Mouse (Mus musculus) forebrain, embryonic 14.5 days (tissue): ENCODE results near the gene Stk35. TPM values are rescaled to one million over a fixed set of nuclear protein-coding genes. Genes with fewer than 3 reads are reported as not detected.
"Not testable (repeated sequence)": the region's sequence is repeated elsewhere in the genome, so short reads cannot be mapped to it uniquely, and the experiment has no call there.

Experiments
- ATAC-seq: fragments of 200-750 bp; cut with Nextera tagmentation; 2 replicates; pipeline ENCODE4 v1.8.0; 2017; ENCODE audit warnings: mild to moderate bottlenecking, moderate library complexity
- DNase-seq: peaks from one replicate; pipeline ENCODE4 v3.0.0-alpha.2; 2015; ENCODE audit warnings: low spot score
- H3K27ac ChIP-seq: fragments of 300-500 bp; sonication (generic); 2 replicates; pipeline ENCODE4 v1.5.1; 2014; ENCODE audit warnings: low read depth, mild to moderate bottlenecking, control low read depth, low read length, moderate library complexity
- H3K27me3 ChIP-seq: fragments of 300-500 bp; sonication (generic); replicated peaks from 2 replicates; pipeline ENCODE4 v1.6.1; 2014; ENCODE audit warnings: low read length, control low read depth, mixed read lengths; ENCODE audit not compliant: control insufficient read depth, insufficient read depth
- H3K36me3 ChIP-seq: fragments of 300-500 bp; sonication (generic); 2 replicates; pipeline ENCODE4 v1.6.1; 2014; ENCODE audit warnings: low read length, control low read depth; ENCODE audit not compliant: control insufficient read depth, insufficient read depth
- H3K4me1 ChIP-seq: fragments of 300-500 bp; sonication (generic); 2 replicates; pipeline ENCODE4 v1.6.1; 2014; ENCODE audit warnings: antibody characterized with exemption, low read length, control low read depth; ENCODE audit not compliant: control insufficient read depth, insufficient read depth
- H3K4me2 ChIP-seq: fragments of 300-500 bp; sonication (generic); 2 replicates; pipeline ENCODE4 v1.6.1; 2014; ENCODE audit warnings: mild to moderate bottlenecking, control low read depth, low read length
- H3K4me3 ChIP-seq: fragments of 300-500 bp; sonication (generic); 2 replicates; pipeline ENCODE4 v1.5.1; 2014; ENCODE audit warnings: low read depth, low read length, control low read depth
- H3K9ac ChIP-seq: fragments of 300-500 bp; sonication (generic); 2 replicates; pipeline ENCODE4 v1.6.1; 2014; ENCODE audit warnings: mild to moderate bottlenecking, low read length, control low read depth, moderate library complexity
- H3K9me3 ChIP-seq: fragments of 300-500 bp; sonication (generic); replicated peaks from 2 replicates; pipeline ENCODE4 v1.6.1; 2016; ENCODE audit warnings: low read length, control low read depth, mixed read lengths; ENCODE audit not compliant: control insufficient read depth
- WGBS: fragments of 180-500 bp; shearing (Covaris S2); extraction: QIAGEN DNeasy Blood & Tissue Kit; methylation state at CpG from one replicate; pipeline ENCODE4 v1.1.7; 2014; 5-methylcytosine and 5-hydroxymethylcytosine counted together
- polyA plus RNA-seq: library from polyadenylated mRNA; unstranded; fragments of >200 nt; fragmentation: Nextera tagmentation; extraction: Ambion mirVana; gene quantifications from 2 replicates; pipeline ENCODE4 v1.2.1, GENCODE M21; 2014

Gene Stk35
- polyA plus RNA-seq, 1 experiment from 2014 or later = 8.6 TPM

DNA sequence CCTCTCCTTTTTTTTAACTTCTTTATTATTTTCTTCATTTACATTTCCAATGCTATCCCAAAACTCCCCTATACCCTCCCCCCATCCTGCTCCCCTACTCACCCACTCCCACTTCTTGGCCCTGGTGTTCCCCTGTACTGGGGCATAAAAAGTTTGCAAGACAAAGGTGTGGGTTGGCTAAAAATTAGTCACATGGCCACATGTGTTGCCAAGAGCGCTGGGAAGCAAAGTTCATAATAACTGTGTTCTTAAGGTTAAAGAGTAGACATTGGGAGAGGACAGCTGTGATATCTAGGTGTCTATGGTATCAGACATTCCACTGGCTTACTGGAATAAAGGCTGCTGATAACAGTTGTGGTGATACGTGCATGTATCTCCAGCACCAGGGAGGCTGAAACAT is 46.2 kb downstream of the Stk35 start:
- Histone ChIP-seq H3K9ac (no peak overlapping the region), H3K4me1 (no peaks in the 10 kb centered on the region), H3K36me3 (no peaks in the 10 kb centered on the region), H3K9me3 (no peaks in the 10 kb centered on the region), H3K27ac (no peak overlapping the region), H3K4me3 (no peak overlapping the region), H3K27me3 (no peaks in the 10 kb centered on the region), H3K4me2 (no peak overlapping the region)
- WGBS = 91% methylated on average over 2 of the region's 2 CpGs
- DNase-seq (no peak), ATAC-seq (no peak)

DNA sequence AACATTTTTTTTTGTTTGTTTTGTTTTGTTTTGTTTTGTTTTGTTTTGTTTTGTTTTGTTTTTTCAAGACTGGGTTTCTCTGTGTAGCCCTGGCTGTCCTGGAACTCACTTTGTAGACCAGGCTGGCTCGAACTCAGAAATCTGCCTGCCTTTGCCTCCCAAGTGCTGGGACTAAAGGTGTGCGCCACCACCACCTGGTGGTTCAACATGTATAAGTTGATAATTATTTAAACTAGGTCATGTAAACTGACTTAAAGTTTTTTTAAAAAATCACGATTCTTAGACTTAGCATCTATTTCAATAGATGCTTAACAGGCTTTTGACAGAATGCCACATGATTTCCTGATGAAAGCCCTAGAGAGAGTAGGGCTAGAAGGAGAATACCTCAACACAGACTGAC is 48.8 kb downstream of the Stk35 start:
- not testable (repeated sequence) for ATAC-seq, DNase-seq, H3K4me1 ChIP-seq, H3K27me3 ChIP-seq, H3K4me3 ChIP-seq, H3K9ac ChIP-seq, H3K4me2 ChIP-seq, H3K27ac ChIP-seq, H3K36me3 ChIP-seq, H3K9me3 ChIP-seq
- WGBS = 87% methylated on average over 3 of the region's 3 CpGs

DNA sequence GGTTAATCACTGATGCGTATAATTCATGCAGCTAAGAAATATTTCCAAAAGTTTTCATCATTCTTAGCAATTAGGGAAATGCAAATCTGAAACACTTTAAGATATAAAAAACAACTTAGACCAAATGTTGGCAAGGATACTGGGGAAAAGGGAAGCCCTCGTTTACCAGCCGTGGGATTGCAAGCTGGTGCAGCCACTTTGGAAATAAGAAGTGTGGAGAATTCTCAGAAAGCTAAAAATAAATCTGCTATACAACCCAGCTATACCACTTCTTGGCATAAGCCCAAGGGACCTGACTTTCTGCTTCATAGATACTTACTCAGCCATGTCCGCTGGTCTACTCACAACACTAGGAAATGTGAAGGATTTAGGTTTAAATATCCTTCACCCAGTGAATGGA is 51.2 kb downstream of the Stk35 start:
- Histone ChIP-seq H3K9ac (no peak overlapping the region), H3K27ac (no peak overlapping the region), H3K4me2 (no peak overlapping the region), H3K36me3 (no peaks in the 10 kb centered on the region), H3K4me1 (no peaks in the 10 kb centered on the region), H3K27me3 (no peaks in the 10 kb centered on the region), H3K9me3 (no peaks in the 10 kb centered on the region), H3K4me3 (no peak overlapping the region)
- DNase-seq = peak; percentile 17
- WGBS = 83% methylated on average over 4 of the region's 4 CpGs
- no peak for ATAC-seq

DNA sequence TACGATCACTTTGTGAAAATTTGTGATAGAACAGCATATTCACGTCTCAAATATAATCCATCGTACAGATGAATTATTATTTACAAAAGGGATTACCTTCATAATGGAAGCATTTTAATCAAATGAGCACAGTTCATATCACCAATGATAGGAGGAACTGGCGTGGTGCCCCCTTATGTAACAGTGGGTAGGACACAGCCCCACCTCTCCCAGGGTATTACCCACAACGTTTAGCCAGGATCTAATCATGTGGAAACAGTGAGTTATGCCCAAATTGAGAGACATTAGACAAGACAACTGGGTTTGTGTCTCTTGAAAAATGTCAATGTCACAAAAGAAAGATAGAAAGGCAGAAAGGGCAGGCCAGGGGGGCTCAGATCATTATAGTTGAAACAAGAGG is 62.9 kb downstream of the Stk35 start:
- no peak for DNase-seq
- H3K4me3 ChIP-seq = no peak overlapping the region
- H3K9ac ChIP-seq = no peak overlapping the region
- no peaks in the 10 kb centered on the region for H3K27me3 ChIP-seq
- no peaks in the 10 kb centered on the region for H3K9me3 ChIP-seq
- no peak overlapping the region for H3K4me2 ChIP-seq
- no peak overlapping the region for H3K27ac ChIP-seq
- H3K4me1 ChIP-seq = no peaks in the 10 kb centered on the region
- H3K36me3 ChIP-seq = no peaks in the 10 kb centered on the region
- ATAC-seq = no peak
- 78% methylated on average over 5 of the region's 5 CpGs for WGBS

DNA sequence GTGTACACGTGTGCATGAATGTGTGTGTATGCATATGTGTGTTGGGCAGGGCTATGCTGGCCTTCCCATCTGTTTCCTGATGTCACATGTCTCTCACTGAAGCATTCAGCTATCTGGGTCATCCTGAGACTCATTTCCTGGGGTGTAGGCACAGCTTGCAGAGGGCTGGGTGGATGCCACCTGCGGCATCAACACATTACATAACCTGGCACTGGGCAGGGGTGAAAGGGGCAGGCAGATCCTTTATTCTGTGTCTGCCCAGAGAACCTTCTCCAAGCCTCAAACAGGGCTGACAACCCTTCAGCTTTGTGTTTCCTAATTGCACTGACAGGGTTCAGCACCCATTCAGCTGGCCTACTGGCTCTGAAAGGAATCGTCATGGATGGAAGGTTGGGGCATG is 64.6 kb downstream of the Stk35 start:
- no peak overlapping the region for H3K4me2 ChIP-seq
- no peaks in the 10 kb centered on the region for H3K9me3 ChIP-seq
- no peaks in the 10 kb centered on the region for H3K4me1 ChIP-seq
- H3K27me3 ChIP-seq = no peaks in the 10 kb centered on the region
- no peak overlapping the region for H3K4me3 ChIP-seq
- no peaks in the 10 kb centered on the region for H3K36me3 ChIP-seq
- ATAC-seq = no peak
- 66% methylated on average over 3 of the region's 3 CpGs for WGBS
- no peak for DNase-seq
- H3K9ac ChIP-seq = no peak overlapping the region
- H3K27ac ChIP-seq = no peak overlapping the region

DNA sequence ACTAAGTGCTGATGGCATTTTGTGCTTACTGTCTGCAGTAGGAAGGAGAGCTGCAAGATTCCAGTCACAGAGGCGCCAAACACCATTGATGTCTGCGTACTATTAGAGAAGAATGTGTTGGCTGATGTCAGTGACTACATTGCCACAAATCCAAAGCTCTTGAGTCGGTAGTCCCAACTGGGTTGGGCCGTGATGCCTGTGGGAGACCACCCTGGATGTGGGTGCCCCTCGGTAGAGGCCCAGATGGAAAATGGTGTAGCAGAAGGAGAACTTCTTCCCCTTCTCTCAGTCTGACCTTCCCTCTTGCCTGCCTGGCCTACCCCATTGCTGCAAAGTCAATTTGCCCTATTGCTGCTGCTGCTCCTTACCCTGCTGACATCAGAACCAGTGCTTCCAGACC is 68.8 kb downstream of the Stk35 start:
- Histone ChIP-seq H3K4me1 (no peaks in the 10 kb centered on the region), H3K4me3 (no peak overlapping the region), H3K27ac (no peak overlapping the region), H3K4me2 (no peak overlapping the region), H3K36me3 (no peaks in the 10 kb centered on the region), H3K27me3 (no peaks in the 10 kb centered on the region), H3K9ac (no peak overlapping the region), H3K9me3 (no peaks in the 10 kb centered on the region)
- ATAC-seq (no peak), DNase-seq (no peak)
- 94% methylated on average over 5 of the region's 5 CpGs for WGBS

DNA sequence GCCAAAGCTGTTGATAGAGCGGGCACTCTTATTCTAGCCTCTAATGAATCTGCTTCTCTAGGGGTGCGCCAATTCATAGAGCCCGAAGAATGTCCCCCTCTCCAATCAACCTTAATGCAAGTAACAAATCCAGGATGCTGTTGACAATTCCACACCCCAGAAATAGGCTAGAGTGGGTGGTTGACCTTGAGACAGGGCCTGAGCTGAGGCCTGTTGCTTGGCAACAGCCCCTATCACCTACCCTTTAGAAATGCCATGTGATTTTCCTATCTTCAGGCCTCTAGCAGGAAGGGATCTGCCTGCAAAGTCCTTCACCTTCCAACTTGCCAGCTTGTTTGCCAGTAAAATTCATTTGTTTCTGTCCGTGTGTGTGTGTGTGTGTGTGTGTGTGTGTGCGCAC is 70.9 kb downstream of the Stk35 start:
- WGBS = 94% methylated on average over 5 of the region's 5 CpGs
- H3K4me2 ChIP-seq = no peak overlapping the region

DNA sequence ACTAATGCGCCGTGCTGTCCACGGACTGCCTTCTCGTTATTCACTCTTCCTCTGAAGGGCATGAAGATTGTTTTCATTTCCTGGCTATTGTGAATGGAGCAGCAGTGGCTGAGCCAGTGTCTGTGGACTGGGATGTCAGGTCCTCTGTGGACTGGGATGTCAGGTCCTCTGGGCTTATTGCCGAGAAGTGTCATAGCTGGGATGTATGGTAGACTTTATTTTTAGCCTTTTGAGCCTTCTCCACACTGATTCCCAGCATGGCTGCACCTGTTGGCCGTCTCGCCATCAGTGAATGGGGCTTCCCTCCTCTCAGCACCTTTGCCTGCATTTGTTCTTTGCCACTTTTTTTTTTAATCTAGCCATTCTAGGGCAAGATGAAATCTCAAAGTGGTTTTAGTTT is 71.8 kb downstream of the Stk35 start:
- WGBS = 78% methylated on average over 7 of the region's 7 CpGs
- no peaks in the 10 kb centered on the region for H3K36me3 ChIP-seq
- H3K4me1 ChIP-seq = no peaks in the 10 kb centered on the region
- ATAC-seq (no peak), DNase-seq (no peak)
- no peak overlapping the region for H3K4me2 ChIP-seq
- no peak overlapping the region for H3K9ac ChIP-seq
- H3K9me3 ChIP-seq = no peaks in the 10 kb centered on the region
- 0 out of 2 replicates have a peak overlapping the region, but pooled peaks have one; percentile 21 for H3K27ac ChIP-seq
- no peak overlapping the region for H3K4me3 ChIP-seq
- H3K27me3 ChIP-seq = no peaks in the 10 kb centered on the region

More for the DNA sequence above, 70.9 kb downstream of the Stk35 start:
- Histone ChIP-seq H3K27me3 (no peaks in the 10 kb centered on the region), H3K27ac (no peak overlapping the region), H3K9ac (no peak overlapping the region), H3K4me1 (no peaks in the 10 kb centered on the region), H3K4me3 (no peak overlapping the region), H3K9me3 (no peaks in the 10 kb centered on the region), H3K36me3 (no peaks in the 10 kb centered on the region)
- DNase-seq (no peak), ATAC-seq (no peak)

DNA sequence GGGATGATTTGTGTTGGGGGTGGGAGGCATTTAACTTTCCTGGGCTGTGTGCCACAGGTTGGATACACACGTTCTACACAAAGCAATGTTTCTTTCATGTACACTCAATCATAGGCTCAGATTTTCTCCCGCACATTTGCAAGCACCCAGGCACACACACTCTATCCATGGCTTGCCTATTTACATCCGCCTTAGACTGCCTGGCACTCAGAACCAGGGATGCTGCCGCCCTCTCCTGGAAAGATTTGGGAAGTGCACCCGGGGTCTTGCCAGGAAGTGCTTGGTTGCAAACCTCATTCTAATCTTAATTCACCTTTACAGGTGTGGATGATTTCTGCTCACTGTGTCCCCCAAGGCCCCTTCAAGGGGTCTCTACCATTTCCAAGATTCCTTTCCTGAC is 73.2 kb downstream of the Stk35 start:
- Histone ChIP-seq H3K27ac (no peak overlapping the region), H3K4me1 (no peaks in the 10 kb centered on the region), H3K9ac (no peak overlapping the region), H3K4me3 (no peak overlapping the region), H3K9me3 (no peaks in the 10 kb centered on the region), H3K4me2 (no peak overlapping the region), H3K27me3 (no peaks in the 10 kb centered on the region), H3K36me3 (no peaks in the 10 kb centered on the region)
- WGBS = under 1% methylated on average over 5 of the region's 5 CpGs
- ATAC-seq (peak; percentile 88), DNase-seq (peak; percentile 88)
